In the genomic region with DNA sequence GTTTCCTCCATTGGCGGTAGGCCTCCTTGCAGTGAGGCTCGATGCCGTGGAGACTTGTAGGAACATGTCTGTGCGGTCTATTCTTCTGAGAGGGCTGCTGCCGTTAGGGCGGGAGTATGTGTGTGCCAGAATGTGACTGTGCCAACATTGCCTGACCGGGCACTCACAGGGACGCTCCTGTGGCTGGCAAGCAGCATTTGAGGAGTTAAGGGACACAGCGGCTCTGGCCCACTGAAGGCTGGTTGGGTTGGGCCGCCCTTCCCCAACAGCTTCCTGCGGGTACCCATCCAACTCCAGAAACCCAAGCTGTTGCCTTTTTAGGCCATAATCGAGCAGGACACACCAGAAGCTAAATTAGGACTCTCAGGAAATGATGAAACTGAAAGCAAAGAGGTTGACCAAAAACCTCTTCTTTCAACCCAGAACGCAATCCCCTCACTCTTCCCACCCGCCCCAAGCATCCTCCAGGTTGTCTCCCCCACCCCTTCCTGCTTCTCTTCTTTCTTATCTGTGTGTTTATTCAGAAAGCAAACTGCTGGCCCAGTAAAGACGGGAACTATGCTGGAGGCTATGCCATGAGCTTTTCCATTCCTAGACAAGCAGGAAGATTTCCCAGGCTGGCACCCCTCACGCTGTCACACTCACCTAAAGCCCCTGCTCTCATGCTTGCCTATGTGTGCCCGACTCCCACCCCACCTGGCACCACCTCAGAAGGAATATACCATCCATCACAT, we compare ENCODE assay signal across 8 mouse cellular contexts. TPM values are rescaled to one million over a fixed set of nuclear protein-coding genes. Genes with fewer than 3 reads are reported as not detected.
DNase-seq lines count a peak whose midpoint lies in the region; ATAC-seq and TF ChIP-seq lines count a peak whose summit lies in the region.

No protein-coding gene starts in this region.

- DNase-seq in gastrocnemius, postnatal 14 days: peak; percentile 45
- no peak for DNase-seq in gastrocnemius, postnatal 4 days (ENCODE audit: low spot score in 2 of 2)
- DNase-seq in ES-CJ7 (ENCODE audit: low read depth, low spot score): peak; percentile 33
- no peak for DNase-seq in forebrain, embryonic 11.5 days (ENCODE audit: low spot score)
- DNase-seq in induced T-regulatory cell, adult 2 months (ENCODE audit: low read depth): peak; percentile 68
- DNase-seq in lung, postnatal 0 days (ENCODE audit: low spot score): peak; percentile 63
- no peak for DNase-seq in layer of hippocampus, postnatal 36 days
- no peak for DNase-seq in left cerebral cortex, postnatal 14 days (ENCODE audit: low spot score in 2 of 2)

- 0 out of 2 replicates have a peak overlapping the region, but pooled peaks have one; percentile 25 for H3K27ac ChIP-seq in forebrain, embryonic 11.5 days (ENCODE audit: low read depth, low read length)
- peak overlapping the region; percentile 74 for H3K27ac ChIP-seq in lung, postnatal 0 days (ENCODE audit: low read length)

- peaks cover under 1% of the 10 kb centered on the region; the same call in 1 of the 2 replicates for H3K4me1 ChIP-seq in forebrain, embryonic 11.5 days (replicated peaks; ENCODE audit: control insufficient read depth, insufficient read depth, low read length)
- H3K4me1 ChIP-seq in lung, postnatal 0 days (ENCODE audit: insufficient read depth, low read depth, low read length): peaks cover 48% of the 10 kb centered on the region

- H3K36me3 ChIP-seq in forebrain, embryonic 11.5 days (ENCODE audit: control insufficient read depth, insufficient read depth, low read length): no peaks in the 10 kb centered on the region; the same call in none of the 2 replicates
- peaks cover 17% of the 10 kb centered on the region; the same call in 1 of the 2 replicates for H3K36me3 ChIP-seq in lung, postnatal 0 days (ENCODE audit: insufficient read depth, low read length)

- intact Hi-C loops in gastrocnemius, postnatal 14 days (cut with DNase I; ENCODE audit: low total_unique reads): no loop called here
- intact Hi-C loops in left cerebral cortex, postnatal 14 days (cut with DNase I): no loop called here

- H3K9me3 ChIP-seq in forebrain, embryonic 11.5 days (ENCODE audit: control insufficient read depth, low read length): no peaks in the 10 kb centered on the region
- H3K9me3 ChIP-seq in lung, postnatal 0 days (ENCODE audit: low read length): no peaks in the 10 kb centered on the region

- WGBS in forebrain, embryonic 11.5 days: 85% methylated on average over 17 of the region's 17 CpGs
- 16% methylated on average over 17 of the region's 17 CpGs for WGBS in lung, postnatal 0 days

- no peak for TF ChIP-seq CTCF in lung, postnatal 0 days (IDR thresholded peaks at IDR 0.05)

- no peak overlapping the region for H3K9ac ChIP-seq in forebrain, embryonic 11.5 days (ENCODE audit: low read length)
- H3K9ac ChIP-seq in lung, postnatal 0 days (replicated peaks; ENCODE audit: low read depth): no peak overlapping the region

- no peaks in the 10 kb centered on the region for H3K27me3 ChIP-seq in forebrain, embryonic 11.5 days (ENCODE audit: control insufficient read depth, insufficient read depth, low read length)
- no peaks in the 10 kb centered on the region for H3K27me3 ChIP-seq in lung, postnatal 0 days (replicated peaks; ENCODE audit: insufficient read depth, low read length)

- TF ChIP-seq EP300 in lung, postnatal 0 days (IDR thresholded peaks at IDR 0.05): no peak

- no peak for ATAC-seq in forebrain, embryonic 11.5 days (replicated peaks; ENCODE audit: low FRiP score)
- ATAC-seq in lung, postnatal 0 days: peak; percentile 54

- no peak overlapping the region for H3K4me3 ChIP-seq in forebrain, embryonic 11.5 days (ENCODE audit: low read depth, low read length)
- no peak overlapping the region for H3K4me3 ChIP-seq in lung, postnatal 0 days (ENCODE audit: low read depth, low read length)

- no peak overlapping the region for H3K4me2 ChIP-seq in forebrain, embryonic 11.5 days (ENCODE audit: low read depth, low read length, severe bottlenecking)
- peak overlapping the region; percentile 6 for H3K4me2 ChIP-seq in lung, postnatal 0 days (replicated peaks; ENCODE audit: low read depth, low read length)

RNA-seq across cellular contexts. Expression of a gene that starts 25.9 kb away (rescaled TPM):
- total RNA-seq in gastrocnemius, postnatal 14 days (2021): 100 to 1,000 TPM in 1 of 2 experiments, 10 to 100 TPM in 1; 96.9 to 111 TPM
- 100 to 1,000 TPM; 171 to 187 TPM for total RNA-seq in gastrocnemius, postnatal 4 days (2021)
- polyA plus RNA-seq in forebrain, embryonic 11.5 days (2014; fragmentation: Nextera tagmentation; extraction: Ambion mirVana): 32.0 and 37.4 TPM in 2 replicates
- 59.3 and 67.3 TPM in 2 replicates for polyA plus RNA-seq in lung, postnatal 0 days (2015; fragmentation: Nextera tagmentation; extraction: Ambion mirVana)
- total RNA-seq in layer of hippocampus, postnatal 36 days (2021): 100 to 1,000 TPM in 1 of 2 experiments, 10 to 100 TPM in 1; 92.4 to 103 TPM
- total RNA-seq in left cerebral cortex, postnatal 14 days (2021): 10 to 100 TPM; 70.3 to 73.8 TPM

RNA-seq across cellular contexts. Expression of a gene that starts 59.2 kb away (rescaled TPM):
- not detected for total RNA-seq in gastrocnemius, postnatal 14 days (2021)
- total RNA-seq in gastrocnemius, postnatal 4 days (2021): under 1 TPM in 1 of 2 experiments, not detected in 1; 0.21 TPM
- 0.16 and 0.21 TPM in 2 replicates for polyA plus RNA-seq in forebrain, embryonic 11.5 days (2014; fragmentation: Nextera tagmentation; extraction: Ambion mirVana)
- 0.06 and 0.26 TPM in 2 replicates for polyA plus RNA-seq in lung, postnatal 0 days (2015; fragmentation: Nextera tagmentation; extraction: Ambion mirVana)
- total RNA-seq in layer of hippocampus, postnatal 36 days (2021): 1 to 10 TPM; 4.0 to 6.7 TPM
- total RNA-seq in left cerebral cortex, postnatal 14 days (2021): 1 to 10 TPM; 1.3 to 3.2 TPM

Comparison
In these comparisons a context has a peak if more than half of its experiments do, and no peak if none do; other contexts are left out.
1. DNase-seq: peak in gastrocnemius, postnatal 14 days (single experiment), ES-CJ7 (single experiment), induced T-regulatory cell, adult 2 months (single experiment) and lung, postnatal 0 days (single experiment); none in gastrocnemius, postnatal 4 days (0 of 2), forebrain, embryonic 11.5 days (single experiment), layer of hippocampus, postnatal 36 days (0 of 2) and left cerebral cortex, postnatal 14 days (0 of 2).